ENCODE assay signal across 7 mouse cellular contexts in the genomic region with DNA sequence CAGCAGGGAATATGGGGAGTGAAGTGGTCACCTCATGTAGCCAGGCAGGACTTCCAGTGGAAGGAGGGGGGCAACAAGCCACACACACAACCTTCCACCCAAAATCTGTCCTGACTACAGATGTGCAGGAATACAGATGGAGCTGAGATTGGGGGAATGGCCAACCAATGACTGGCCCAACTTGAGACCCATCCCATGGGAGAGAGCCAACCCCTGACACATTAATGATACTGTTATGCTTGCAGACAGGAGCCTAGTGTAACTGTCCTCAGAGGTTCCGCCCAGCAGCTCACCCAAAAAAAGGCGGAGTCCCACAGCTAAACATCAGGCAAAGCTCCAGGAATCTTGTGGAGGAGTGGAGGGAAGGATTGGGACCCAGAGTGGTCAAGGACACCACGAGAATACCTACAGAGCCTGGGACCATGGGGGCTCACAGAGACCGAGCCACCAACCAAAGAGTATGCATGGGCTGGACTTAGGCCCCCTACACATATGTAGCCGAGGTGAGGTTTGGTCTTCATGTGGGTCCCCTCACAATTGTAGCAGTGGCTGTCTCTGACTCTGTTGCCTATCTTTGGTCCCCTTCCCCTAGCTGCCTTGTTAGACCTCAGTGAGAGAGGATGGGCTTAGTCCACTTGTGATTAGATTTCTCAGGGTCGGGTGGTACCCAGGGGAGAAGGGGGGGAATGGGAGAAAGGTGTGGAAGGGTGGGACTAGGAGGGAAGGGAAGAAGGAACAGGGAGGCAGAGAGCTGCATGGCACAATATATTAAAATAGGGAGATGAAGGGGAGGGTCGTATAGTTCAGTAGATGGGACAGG. TPM values are rescaled to one million over a fixed set of nuclear protein-coding genes. Genes with fewer than 3 reads are reported as not detected.
DNase-seq lines count a peak whose midpoint lies in the region; ATAC-seq and TF ChIP-seq lines count a peak whose summit lies in the region.

No protein-coding gene starts in this region.

- TF ChIP-seq POLR2A in limb, embryonic 14.5 days (IDR thresholded peaks at IDR 0.05; ENCODE audit: borderline replicate concordance, extremely low read depth, insufficient read depth, insufficient read length): no peak

- ATAC-seq in lung, embryonic 16.5 days (ENCODE audit: low read depth): peak; percentile 49; the same call in 1 of the 2 replicates
- 0 out of 2 replicates have a peak, but pooled peaks have one; percentile 4 for ATAC-seq in forebrain, postnatal 0 days
- no peak for ATAC-seq in limb, embryonic 14.5 days (ENCODE audit: low FRiP score, low read depth)
- ATAC-seq in stomach, embryonic 15.5 days (ENCODE audit: insufficient read depth, low FRiP score, low read depth): no peak; the same call in 1 of the 2 replicates

- no peak for DNase-seq in lung, postnatal 14 days
- DNase-seq in forebrain, postnatal 0 days: no peak
- DNase-seq in limb, embryonic 14.5 days (ENCODE audit: low spot score): no peak
- DNase-seq in layer of hippocampus, postnatal 25 days (ENCODE audit: extremely low spot score in 1 of 2, low spot score in 1 of 2): no peak
- DNase-seq in thymus, adult 18-20 months: no peak

- no peaks in the 10 kb centered on the region for H3K36me3 ChIP-seq in lung, embryonic 16.5 days (ENCODE audit: control insufficient read depth, insufficient read depth, low read length)
- no peaks in the 10 kb centered on the region for H3K36me3 ChIP-seq in forebrain, postnatal 0 days (ENCODE audit: insufficient read depth)
- H3K36me3 ChIP-seq in limb, embryonic 14.5 days (ENCODE audit: control insufficient read depth, insufficient read depth, low read length): no peaks in the 10 kb centered on the region
- no peaks in the 10 kb centered on the region for H3K36me3 ChIP-seq in stomach, embryonic 15.5 days

- H3K4me1 ChIP-seq in lung, embryonic 16.5 days (replicated peaks; ENCODE audit: control insufficient read depth, insufficient read depth, low read length): peaks cover 8% of the 10 kb centered on the region
- no peaks in the 10 kb centered on the region for H3K4me1 ChIP-seq in forebrain, postnatal 0 days (ENCODE audit: insufficient read depth)
- no peaks in the 10 kb centered on the region for H3K4me1 ChIP-seq in limb, embryonic 14.5 days (ENCODE audit: control insufficient read depth, insufficient read depth, low read length)
- no peaks in the 10 kb centered on the region for H3K4me1 ChIP-seq in stomach, embryonic 15.5 days

- H3K27me3 ChIP-seq in lung, embryonic 16.5 days (ENCODE audit: control insufficient read depth, insufficient read depth, low read depth, low read length): no peaks in the 10 kb centered on the region
- H3K27me3 ChIP-seq in forebrain, postnatal 0 days (ENCODE audit: insufficient read depth, low read length): no peaks in the 10 kb centered on the region
- H3K27me3 ChIP-seq in limb, embryonic 14.5 days (ENCODE audit: control insufficient read depth, insufficient read depth, low read length): no peaks in the 10 kb centered on the region
- no peaks in the 10 kb centered on the region for H3K27me3 ChIP-seq in stomach, embryonic 15.5 days (replicated peaks)

- WGBS in lung, embryonic 16.5 days: 58% methylated on average over 7 of the region's 7 CpGs
- WGBS in forebrain, postnatal 0 days: 65% methylated on average over 7 of the region's 7 CpGs
- 66% methylated on average over 7 of the region's 7 CpGs for WGBS in limb, embryonic 14.5 days
- 58% methylated on average over 7 of the region's 7 CpGs for WGBS in stomach, embryonic 15.5 days

- peak overlapping the region; percentile 56 for H3K4me2 ChIP-seq in lung, embryonic 16.5 days (ENCODE audit: low read depth, low read length)
- H3K4me2 ChIP-seq in forebrain, postnatal 0 days (ENCODE audit: low read depth): peak overlapping the region; percentile 44
- H3K4me2 ChIP-seq in limb, embryonic 14.5 days (replicated peaks; ENCODE audit: low read depth, low read length, severe bottlenecking): peak overlapping the region; percentile 52; the same call in 1 of the 2 replicates
- peak overlapping the region; percentile 48; the same call in 1 of the 2 replicates for H3K4me2 ChIP-seq in stomach, embryonic 15.5 days

- H3K9me3 ChIP-seq in lung, embryonic 16.5 days (ENCODE audit: control insufficient read depth, low read length): no peaks in the 10 kb centered on the region
- H3K9me3 ChIP-seq in forebrain, postnatal 0 days (ENCODE audit: low read length): no peaks in the 10 kb centered on the region
- no peaks in the 10 kb centered on the region for H3K9me3 ChIP-seq in limb, embryonic 14.5 days (ENCODE audit: control insufficient read depth, low read length)
- no peaks in the 10 kb centered on the region for H3K9me3 ChIP-seq in stomach, embryonic 15.5 days

- no peak for TF ChIP-seq CTCF in forebrain, postnatal 0 days (IDR thresholded peaks at IDR 0.05; ENCODE audit: low read depth)

- H3K27ac ChIP-seq in lung, embryonic 16.5 days (ENCODE audit: low read length): peak overlapping the region; percentile 31
- no peak overlapping the region for H3K27ac ChIP-seq in forebrain, postnatal 0 days (ENCODE audit: low read depth, low read length)
- no peak overlapping the region for H3K27ac ChIP-seq in limb, embryonic 14.5 days (replicated peaks; ENCODE audit: low read depth, low read length)
- no peak overlapping the region; the same call in 1 of the 2 replicates for H3K27ac ChIP-seq in stomach, embryonic 15.5 days

- H3K9ac ChIP-seq in lung, embryonic 16.5 days (ENCODE audit: low read length): no peak overlapping the region
- H3K9ac ChIP-seq in forebrain, postnatal 0 days: peak overlapping the region; percentile 22; the same call in 1 of the 2 replicates
- no peak overlapping the region; the same call in 1 of the 2 replicates for H3K9ac ChIP-seq in limb, embryonic 14.5 days (ENCODE audit: low read depth, low read length, severe bottlenecking)
- H3K9ac ChIP-seq in stomach, embryonic 15.5 days: no peak overlapping the region

- peak overlapping the region; percentile 31 for H3K4me3 ChIP-seq in lung, embryonic 16.5 days (ENCODE audit: low read length)
- no peak overlapping the region for H3K4me3 ChIP-seq in forebrain, postnatal 0 days (ENCODE audit: low read depth, low read length)
- H3K4me3 ChIP-seq in limb, embryonic 14.5 days (replicated peaks; ENCODE audit: low read length): 0 out of 2 replicates have a peak overlapping the region, but pooled peaks have one; percentile 25
- no peak overlapping the region; the same call in 1 of the 2 replicates for H3K4me3 ChIP-seq in stomach, embryonic 15.5 days (replicated peaks)

RNA-seq across cellular contexts. Expression of a gene that starts 39.9 kb away (rescaled TPM):
- 2.1 and 2.7 TPM in 2 replicates for polyA plus RNA-seq in lung, embryonic 16.5 days (2015; fragmentation: Nextera tagmentation; extraction: Ambion mirVana)
- total RNA-seq in forebrain, postnatal 0 days (2014; rRNA removed): 0.92 and 2.0 TPM in 2 replicates
- 1.0 and 2.0 TPM in 2 replicates for polyA plus RNA-seq in forebrain, postnatal 0 days (2015; fragmentation: Nextera tagmentation; extraction: Ambion mirVana)
- 0.28 and 0.31 TPM in 2 replicates for polyA plus RNA-seq in limb, embryonic 14.5 days (2012; rRNA removed)
- polyA plus RNA-seq in limb, embryonic 14.5 days (2014; fragmentation: Nextera tagmentation; extraction: Ambion mirVana): 0.17 and 0.19 TPM in 2 replicates
- 0.26 and 0.63 TPM in 2 replicates for polyA plus RNA-seq in stomach, embryonic 15.5 days (2015; fragmentation: Nextera tagmentation; extraction: Ambion mirVana)
- total RNA-seq in layer of hippocampus, postnatal 25 days (2021): 1 to 10 TPM; 1.2 to 1.5 TPM

RNA-seq across cellular contexts. Expression of a gene that starts 40.2 kb away (rescaled TPM):
- polyA plus RNA-seq in lung, embryonic 16.5 days (2015; fragmentation: Nextera tagmentation; extraction: Ambion mirVana): 5.5 and 6.0 TPM in 2 replicates
- 53.7 and 75.8 TPM in 2 replicates for total RNA-seq in forebrain, postnatal 0 days (2014; rRNA removed)
- polyA plus RNA-seq in forebrain, postnatal 0 days (2015; fragmentation: Nextera tagmentation; extraction: Ambion mirVana): 45.5 and 52.6 TPM in 2 replicates
- polyA plus RNA-seq in limb, embryonic 14.5 days (2012; rRNA removed): 6.1 and 7.7 TPM in 2 replicates
- polyA plus RNA-seq in limb, embryonic 14.5 days (2014; fragmentation: Nextera tagmentation; extraction: Ambion mirVana): 2.3 and 2.4 TPM in 2 replicates
- polyA plus RNA-seq in stomach, embryonic 15.5 days (2015; fragmentation: Nextera tagmentation; extraction: Ambion mirVana): 5.2 and 6.0 TPM in 2 replicates
- 100 to 1,000 TPM; 236 to 241 TPM for total RNA-seq in layer of hippocampus, postnatal 25 days (2021)

Comparison
In these comparisons a context has a peak if more than half of its experiments do, and no peak if none do; other contexts are left out.
1. ATAC-seq: peak in lung, embryonic 16.5 days (single experiment) and forebrain, postnatal 0 days (single experiment); none in limb, embryonic 14.5 days (single experiment) and stomach, embryonic 15.5 days (single experiment).
2. H3K4me3 ChIP-seq: peak in lung, embryonic 16.5 days (single experiment) and limb, embryonic 14.5 days (single experiment); none in forebrain, postnatal 0 days (single experiment) and stomach, embryonic 15.5 days (single experiment).
3. Peak in every context shown above with its lines, with median percentiles within 50 percentile points of each other: H3K4me2 ChIP-seq.